Mouse (Mus musculus) E14TG2a.4 (cell line): Measurements from ENCODE around the gene Cntnap1.

Experiments
- H3K27me3 ChIP-seq: 2 replicates; pipeline ENCODE4 v1.6.1; 2014; ENCODE audit warnings: low read length, control low read depth; ENCODE audit not compliant: insufficient read depth
- H3K36me3 ChIP-seq: 2 replicates; pipeline ENCODE4 v1.6.1; 2014; ENCODE audit warnings: low read length, control low read depth; ENCODE audit not compliant: insufficient read depth
- H3K4me1 ChIP-seq: replicated peaks from 2 replicates; pipeline ENCODE4 v1.6.1; 2014; ENCODE audit warnings: low read depth, low read length, control low read depth
- H3K4me3 ChIP-seq: replicated peaks from 2 replicates; pipeline ENCODE4 v1.5.1; 2014; ENCODE audit warnings: mild to moderate bottlenecking, low read length
- H3K9me3 ChIP-seq: 2 replicates; pipeline ENCODE4 v1.6.1; 2014; ENCODE audit warnings: low read length, control low read depth
- CTCF ChIP-seq: conservative IDR thresholded peaks from 2 replicates; pipeline ENCODE4 v1.5.1; 2014; ENCODE audit warnings: low read length
- NANOG ChIP-seq: IDR thresholded peaks from 2 replicates; pipeline ENCODE4 v1.6.1; 2014; ENCODE audit warnings: borderline replicate concordance, low read length, mixed read lengths
- POU5F1 ChIP-seq: IDR thresholded peaks from 2 replicates; pipeline ENCODE4 v1.6.1; 2014; ENCODE audit warnings: low read length, borderline replicate concordance

Cntnap1 gene

DNA sequence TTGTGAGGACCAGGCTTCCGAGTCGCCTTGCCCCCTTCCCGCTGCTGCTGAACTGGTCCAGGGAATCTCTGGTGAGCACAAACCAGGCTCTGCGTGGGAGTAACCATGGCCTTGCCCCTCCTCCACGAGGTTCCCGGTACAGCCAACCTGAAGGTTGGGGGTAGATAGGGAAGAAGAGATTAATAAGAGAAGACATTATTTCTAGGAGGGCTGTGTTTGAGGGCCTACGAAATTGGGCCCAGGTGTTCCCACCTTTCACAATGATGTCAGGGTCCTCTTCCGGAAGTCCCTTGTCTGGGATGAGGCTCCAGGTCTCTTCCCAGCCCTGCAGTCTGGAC, 2.4 kb upstream of the Cntnap1 start:
- Histone ChIP-seq H3K4me3 (no peak overlapping the region), H3K27me3 (peaks cover 91% of the 10 kb centered on the region), H3K9me3 (no peaks in the 10 kb centered on the region), H3K4me1 (peaks cover 60% of the 10 kb centered on the region), H3K36me3 (peaks cover 15% of the 10 kb centered on the region)
- no peak for TF ChIP-seq NANOG
- TF ChIP-seq CTCF: no peak
- no peak for TF ChIP-seq POU5F1

DNA sequence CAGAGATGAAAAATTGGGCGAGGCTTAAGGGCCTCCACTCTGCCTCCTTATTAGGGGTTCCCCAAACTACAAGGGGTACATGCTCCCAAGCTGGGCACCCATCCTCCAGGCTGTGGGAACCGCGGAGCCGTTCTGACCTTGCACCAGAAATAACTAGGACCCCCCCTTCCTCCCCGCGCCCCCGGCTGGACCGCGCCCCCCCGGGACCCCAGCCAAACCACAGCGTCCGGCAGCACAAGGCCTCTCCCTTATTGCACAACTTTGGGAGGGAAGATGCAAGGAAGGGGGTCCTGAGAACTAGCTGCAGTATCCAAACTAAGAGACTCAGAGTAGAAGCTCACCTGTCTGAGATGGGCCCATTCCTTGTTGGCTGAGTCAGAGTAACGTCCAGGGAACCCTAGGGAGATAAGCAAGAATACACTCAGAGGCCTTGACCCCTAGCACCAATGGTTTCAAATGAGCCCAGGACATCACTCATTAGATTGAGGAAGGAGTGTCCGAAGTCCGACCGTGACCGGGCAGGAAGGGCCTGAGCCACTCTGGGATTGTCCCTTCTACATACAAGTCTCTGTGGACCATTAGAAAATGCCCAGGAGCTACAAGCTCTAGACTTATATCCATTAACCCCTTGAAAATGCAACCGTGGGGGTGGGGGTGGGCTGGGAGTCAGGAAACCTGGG, 1.9 kb upstream of the Cntnap1 start:
- peaks cover 91% of the 10 kb centered on the region for H3K27me3 ChIP-seq
- H3K36me3 ChIP-seq: peaks cover 15% of the 10 kb centered on the region
- H3K4me3 ChIP-seq: no peak overlapping the region

DNA sequence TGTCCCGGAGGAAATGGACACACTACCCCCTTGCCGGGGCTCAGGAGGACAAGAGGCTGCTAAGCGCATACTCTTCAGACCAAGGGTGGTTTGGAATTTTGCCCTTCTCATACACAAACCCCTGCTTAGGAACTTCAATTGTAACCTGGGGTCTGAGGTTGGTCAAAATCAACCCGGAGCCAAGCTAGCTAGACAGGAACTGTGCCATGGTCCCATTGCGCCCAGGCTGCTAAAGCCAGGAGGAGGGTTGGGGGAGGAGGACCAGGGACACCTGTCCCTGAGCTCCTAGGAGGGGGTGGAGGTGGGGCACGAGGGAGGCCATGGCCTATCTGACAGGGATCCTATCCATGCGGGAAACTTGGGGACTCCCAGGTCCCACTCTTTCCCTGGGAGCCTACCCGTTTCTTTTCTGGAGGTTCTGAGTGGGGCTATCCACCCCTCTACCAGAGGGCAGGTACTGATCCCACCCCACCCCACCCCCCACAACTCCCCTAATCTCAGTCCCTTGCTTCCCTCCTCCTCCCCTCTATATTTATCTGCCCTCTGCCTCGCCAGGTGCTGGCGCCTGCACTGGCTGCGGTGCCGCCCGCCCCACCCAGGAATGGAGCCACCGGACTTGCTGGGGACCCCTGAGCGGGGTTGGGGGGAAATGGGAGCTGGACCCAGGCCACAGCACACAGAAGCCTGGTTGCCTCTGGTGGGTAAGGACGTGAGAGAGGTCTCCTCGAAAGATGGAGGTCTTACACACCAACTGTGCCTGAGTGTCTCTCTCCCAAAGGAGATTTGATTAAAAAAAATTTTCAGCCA, 819 bp upstream of the Cntnap1 start:
- TF ChIP-seq CTCF (no peak), POU5F1 (no peak), NANOG (no peak)
- H3K4me3 ChIP-seq: peak overlapping the region; percentile 84
- peaks cover 15% of the 10 kb centered on the region for H3K36me3 ChIP-seq
- H3K9me3 ChIP-seq: no peaks in the 10 kb centered on the region
- H3K27me3 ChIP-seq: peaks cover 91% of the 10 kb centered on the region
- H3K4me1 ChIP-seq: peaks cover 64% of the 10 kb centered on the region

More for the DNA sequence above, 1.9 kb upstream of the Cntnap1 start:
- Histone ChIP-seq H3K9me3 (no peaks in the 10 kb centered on the region), H3K4me1 (peaks cover 60% of the 10 kb centered on the region)
- no peak for TF ChIP-seq CTCF

GRCm38 (mm10) chr11:101170811-101171610, 688 bp downstream of the Cntnap1 start, which contains the start of gene Plekhh3:
Gene Plekhh3, minus strand, starts transcription at chr11:101171351.
- H3K9me3 ChIP-seq: no peaks in the 10 kb centered on the region
- H3K4me1 ChIP-seq: peaks cover 63% of the 10 kb centered on the region
- TF ChIP-seq NANOG (no peak), POU5F1 (no peak), CTCF (no peak)
- H3K4me3 ChIP-seq: peak within 1 kb of the TSS; percentile 84
- peaks cover 91% of the 10 kb centered on the region for H3K27me3 ChIP-seq
- peaks cover 15% of the 10 kb centered on the region for H3K36me3 ChIP-seq

GRCm38 (mm10) chr11:101171721-101172433, 1.6 kb downstream of the Cntnap1 start:
- no peaks in the 10 kb centered on the region for H3K9me3 ChIP-seq
- TF ChIP-seq NANOG: no peak
- no peak for TF ChIP-seq POU5F1
- no peak for TF ChIP-seq CTCF
- H3K4me3 ChIP-seq: peak overlapping the region; percentile 82
- peaks cover 72% of the 10 kb centered on the region for H3K4me1 ChIP-seq
- H3K27me3 ChIP-seq: peaks cover 91% of the 10 kb centered on the region
- H3K36me3 ChIP-seq: peaks cover 7% of the 10 kb centered on the region

GRCm38 (mm10) chr11:101172434-101172815, 2.1 kb downstream of the Cntnap1 start:
- peaks cover 3% of the 10 kb centered on the region for H3K36me3 ChIP-seq
- H3K4me3 ChIP-seq: peak overlapping the region; percentile 82
- no peaks in the 10 kb centered on the region for H3K9me3 ChIP-seq
- TF ChIP-seq POU5F1 (no peak), CTCF (no peak), NANOG (no peak)
- peaks cover 91% of the 10 kb centered on the region for H3K27me3 ChIP-seq
- H3K4me1 ChIP-seq: peaks cover 76% of the 10 kb centered on the region

DNA sequence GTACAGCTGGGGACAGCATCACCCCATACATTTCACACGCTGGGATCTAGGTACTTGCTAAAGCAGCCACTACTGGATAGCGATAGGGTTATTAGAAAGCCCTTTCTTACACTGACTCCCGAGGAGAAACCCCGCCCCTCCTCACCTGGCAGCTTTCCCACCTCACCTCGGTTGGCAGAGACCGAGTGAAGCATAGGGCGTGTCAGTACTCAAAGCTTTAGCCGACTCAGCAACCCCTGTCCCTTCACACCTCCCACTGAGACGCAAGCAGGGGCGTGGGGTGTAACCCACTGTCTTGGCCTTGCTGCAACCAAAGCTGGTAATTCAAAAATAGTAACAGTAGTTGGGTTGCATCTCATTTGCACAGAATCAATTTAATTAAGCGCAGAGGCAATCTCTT, 2.8 kb downstream of the Cntnap1 start:
- no peak for TF ChIP-seq NANOG
- TF ChIP-seq CTCF: no peak
- TF ChIP-seq POU5F1: no peak
- peaks cover 77% of the 10 kb centered on the region for H3K4me1 ChIP-seq
- peak overlapping the region; percentile 62 for H3K4me3 ChIP-seq
- H3K27me3 ChIP-seq: peaks cover 91% of the 10 kb centered on the region
- H3K9me3 ChIP-seq: no peaks in the 10 kb centered on the region
- no peaks in the 10 kb centered on the region for H3K36me3 ChIP-seq
